Mouse (Mus musculus) ES-Bruce4 (cell line): ENCODE measurements at regions not wholly inside any gene's neighbourhood (a gene's known extent, or its start where the extent isn't known, plus 50 kb on each side); places are given as distances from the start of the nearest gene placed in this dataset.

Experiments used
- H3K27ac ChIP-seq: 2 replicates; pipeline ENCODE4 v1.5.1; 2012; ENCODE audit warnings: low read length, inconsistent platforms; ENCODE audit not compliant: insufficient read depth
- H3K27me3 ChIP-seq: 2 replicates; pipeline ENCODE4 v1.6.1; 2012; ENCODE audit warnings: mild to moderate bottlenecking, low read length, inconsistent platforms; ENCODE audit not compliant: control insufficient read depth, poor library complexity, insufficient read depth, severe bottlenecking
- H3K36me3 ChIP-seq: 2 replicates; pipeline ENCODE4 v1.6.1; 2012; ENCODE audit warnings: inconsistent platforms, mild to moderate bottlenecking, low read length, moderate library complexity; ENCODE audit not compliant: control insufficient read depth, poor library complexity, insufficient read depth, severe bottlenecking
- H3K4me1 ChIP-seq: one replicate; pipeline ENCODE4 v1.8.1; 2011; ENCODE audit warnings: low read length; ENCODE audit not compliant: control insufficient read depth, insufficient read depth
- H3K4me3 ChIP-seq: 2 replicates; pipeline ENCODE4 v1.5.1; 2011; ENCODE audit warnings: low read depth, mild to moderate bottlenecking, low read length
- H3K9ac ChIP-seq: 2 replicates; pipeline ENCODE4 v1.6.1; 2012; ENCODE audit warnings: low read depth, mild to moderate bottlenecking, inconsistent platforms; ENCODE audit not compliant: poor library complexity, severe bottlenecking
- H3K9me3 ChIP-seq: replicated peaks from 2 replicates; pipeline ENCODE4 v1.6.1; 2012; ENCODE audit warnings: mild to moderate bottlenecking, low read length, inconsistent platforms; ENCODE audit not compliant: control insufficient read depth, poor library complexity, insufficient read depth, severe bottlenecking
- CTCF ChIP-seq: IDR thresholded peaks from one replicate; pipeline ENCODE4 v1.8.1; 2011; ENCODE audit warnings: low read depth, low read length
- EP300 ChIP-seq: IDR thresholded peaks from 2 replicates; pipeline ENCODE4 v1.6.1; 2011; ENCODE audit warnings: low read depth, low read length; ENCODE audit not compliant: insufficient read depth
- POLR2A ChIP-seq: IDR thresholded peaks from one replicate; pipeline ENCODE4 v1.8.1; 2011; ENCODE audit warnings: low read length; ENCODE audit not compliant: insufficient read depth

DNA sequence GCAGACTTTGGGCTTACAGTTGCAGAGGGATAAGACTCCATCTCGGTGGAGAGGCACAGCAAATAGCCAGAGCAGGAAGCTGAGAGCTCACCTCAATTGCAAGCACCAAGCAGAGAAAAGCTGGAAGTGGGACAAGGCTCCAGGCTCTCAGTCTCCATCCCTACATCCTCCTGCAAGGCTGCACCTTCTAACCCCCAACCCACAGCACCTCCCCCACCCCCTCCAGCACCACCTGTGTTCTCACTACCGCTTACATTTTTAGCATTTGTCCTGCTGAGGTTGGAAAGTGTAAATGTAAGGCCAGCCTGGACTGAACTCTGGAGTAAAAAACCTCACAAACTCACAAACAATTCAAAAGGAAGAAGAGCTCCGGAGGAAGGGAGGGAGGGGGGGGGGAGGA is 119.6 kb downstream of the Sox2 start:
- no peak overlapping the region for H3K4me3 ChIP-seq
- H3K36me3 ChIP-seq: no peaks in the 10 kb centered on the region
- peaks cover 7% of the 10 kb centered on the region for H3K4me1 ChIP-seq
- TF ChIP-seq EP300: peak; percentile 67
- TF ChIP-seq POLR2A: no peak
- no peaks in the 10 kb centered on the region for H3K27me3 ChIP-seq
- H3K9me3 ChIP-seq: no peaks in the 10 kb centered on the region
- H3K9ac ChIP-seq: no peak overlapping the region
- H3K27ac ChIP-seq: peak overlapping the region; percentile 49

DNA sequence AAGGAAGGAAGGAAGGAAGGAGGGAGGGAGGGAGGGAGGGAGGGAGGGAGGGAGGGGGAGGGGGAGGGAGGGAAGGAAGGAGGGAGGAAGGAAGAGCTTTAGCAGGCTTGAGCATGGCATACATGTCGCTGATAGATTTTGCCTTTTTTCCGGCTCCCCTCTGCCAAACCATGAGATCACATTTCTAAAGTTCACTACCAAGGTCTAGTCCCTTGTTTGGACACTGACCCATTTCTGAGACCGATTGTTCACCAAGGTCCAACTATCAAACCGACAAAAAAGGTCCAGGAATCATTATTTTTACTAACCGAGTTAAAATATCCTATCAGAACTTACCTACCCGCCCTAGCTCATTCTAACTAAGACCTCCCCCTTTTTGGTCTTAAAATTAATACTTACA is 120.1 kb downstream of the Sox2 start:
- no peaks in the 10 kb centered on the region for H3K36me3 ChIP-seq
- H3K27me3 ChIP-seq: no peaks in the 10 kb centered on the region
- no peak overlapping the region for H3K4me3 ChIP-seq
- no peak overlapping the region; the same call in 1 of the 2 replicates for H3K27ac ChIP-seq
- no peaks in the 10 kb centered on the region for H3K9me3 ChIP-seq
- TF ChIP-seq POLR2A (no peak), CTCF (no peak), EP300 (no peak)
- peaks cover 7% of the 10 kb centered on the region for H3K4me1 ChIP-seq
- no peak overlapping the region for H3K9ac ChIP-seq

DNA sequence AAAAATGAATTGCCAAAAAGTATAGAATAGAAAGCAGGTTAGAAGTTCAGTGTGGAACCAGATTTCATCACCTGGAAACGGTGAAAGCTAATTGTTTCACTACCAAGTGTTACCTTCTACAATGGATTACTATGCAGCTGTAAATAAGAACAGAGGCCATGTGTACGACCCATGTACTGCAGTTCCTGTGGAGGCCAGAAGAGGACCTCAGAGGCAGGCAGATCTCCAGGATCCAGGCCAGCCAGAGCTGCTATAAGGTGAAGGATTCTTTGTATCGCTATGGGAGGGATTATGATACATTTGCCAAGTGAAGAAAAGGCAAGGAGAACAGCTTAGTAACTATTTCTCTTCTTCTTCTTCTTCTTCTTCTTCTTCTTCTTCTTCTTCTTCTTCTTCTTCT is 121.8 kb downstream of the Sox2 start:
- no peak overlapping the region for H3K4me3 ChIP-seq
- H3K27me3 ChIP-seq: no peaks in the 10 kb centered on the region
- no peak overlapping the region for H3K27ac ChIP-seq
- TF ChIP-seq EP300 (no peak), CTCF (peak; percentile 57)
- no peaks in the 10 kb centered on the region for H3K36me3 ChIP-seq
- no peaks in the 10 kb centered on the region for H3K9me3 ChIP-seq
- no peak overlapping the region for H3K9ac ChIP-seq
- peaks cover 7% of the 10 kb centered on the region for H3K4me1 ChIP-seq

DNA sequence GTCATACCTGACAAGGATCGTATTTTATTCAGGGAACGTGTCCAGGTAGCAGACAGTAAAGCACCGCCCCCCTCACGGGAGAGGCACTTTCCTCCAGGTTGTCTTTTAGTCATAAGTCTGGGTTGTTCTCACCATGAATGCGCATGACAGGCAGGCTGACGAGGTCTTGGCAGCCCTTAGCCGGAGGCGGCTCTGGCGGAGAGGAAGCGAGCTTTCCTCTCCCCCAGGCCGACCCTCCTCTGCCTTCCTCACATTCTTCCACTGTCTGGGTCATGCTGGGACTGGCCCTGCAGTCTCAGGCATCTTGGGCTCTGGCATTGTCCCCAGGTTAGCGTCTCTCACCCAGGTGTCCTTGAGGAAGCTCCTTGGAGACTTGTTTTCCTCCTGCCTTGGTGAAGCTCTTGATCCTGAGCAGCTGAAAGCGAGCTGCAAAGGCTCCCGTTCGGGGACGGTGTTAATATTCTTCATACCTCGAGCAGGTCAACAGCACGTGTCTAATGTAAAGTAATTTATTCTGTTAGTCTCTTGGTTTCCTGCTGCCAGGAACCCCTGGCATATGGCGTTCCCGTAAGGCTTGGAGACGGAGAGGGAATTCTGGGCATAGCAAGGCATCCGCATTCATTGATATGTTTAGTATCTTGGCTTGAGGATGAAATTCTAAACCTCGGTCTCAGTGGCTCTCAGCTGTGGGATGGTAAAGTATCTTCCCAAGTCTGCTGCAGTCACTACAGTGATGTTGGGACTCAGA is 123.6 kb downstream of the Sox2 start:
- Histone ChIP-seq H3K4me1 (peaks cover 6% of the 10 kb centered on the region), H3K36me3 (no peaks in the 10 kb centered on the region), H3K9ac (peak overlapping the region; percentile 7), H3K27me3 (no peaks in the 10 kb centered on the region), H3K27ac (peak overlapping the region; percentile 14; the same call in 1 of the 2 replicates), H3K9me3 (no peaks in the 10 kb centered on the region), H3K4me3 (peak overlapping the region; percentile 18; the same call in 1 of the 2 replicates)
- no peak for TF ChIP-seq POLR2A
- no peak for TF ChIP-seq CTCF
- peak; percentile 81 for TF ChIP-seq EP300

DNA sequence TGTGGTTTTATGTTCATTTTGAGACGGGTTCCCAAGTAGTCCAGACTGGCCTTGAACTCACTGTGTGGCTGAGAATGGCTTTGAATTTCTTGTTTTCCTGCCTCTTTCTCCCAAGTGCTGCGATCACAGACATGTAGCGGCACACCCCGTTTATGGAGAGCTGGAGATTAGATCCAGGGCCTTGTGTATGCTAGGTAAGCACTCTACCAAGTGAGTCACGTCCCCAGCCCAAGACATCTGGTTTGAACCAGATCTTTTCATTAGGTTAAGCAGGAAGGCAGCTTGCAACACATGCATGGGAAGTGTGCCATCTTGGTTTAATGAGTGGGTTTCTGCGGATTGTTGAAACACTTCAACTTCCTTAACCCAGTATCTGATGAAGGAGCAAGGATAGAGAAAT is 131.6 kb downstream of the Sox2 start:
- Histone ChIP-seq H3K9ac (no peak overlapping the region), H3K4me3 (no peak overlapping the region), H3K27me3 (no peaks in the 10 kb centered on the region), H3K36me3 (no peaks in the 10 kb centered on the region), H3K27ac (no peak overlapping the region), H3K9me3 (no peaks in the 10 kb centered on the region), H3K4me1 (no peaks in the 10 kb centered on the region)
- no peak for TF ChIP-seq POLR2A
- no peak for TF ChIP-seq CTCF
- no peak for TF ChIP-seq EP300

DNA sequence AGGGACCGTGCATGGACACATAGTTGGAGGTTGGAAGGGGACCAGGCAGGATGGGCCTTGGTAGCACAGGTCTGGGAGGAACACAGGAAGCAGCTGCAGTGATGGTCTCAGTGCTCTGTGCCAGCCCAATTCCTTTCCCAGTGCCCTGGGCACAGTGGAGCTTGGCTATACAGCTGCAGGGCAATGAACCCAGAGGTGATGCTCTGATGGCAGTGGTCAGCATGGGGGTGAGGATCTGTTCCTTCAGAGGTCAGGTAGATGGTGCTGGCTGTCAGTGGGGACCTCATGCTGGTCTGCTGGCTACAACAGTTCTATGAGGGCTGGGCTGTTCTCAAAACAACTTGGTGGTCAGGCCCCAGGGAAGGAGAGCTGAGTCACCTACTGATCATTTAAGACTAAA is 133.2 kb downstream of the Sox2 start:
- Histone ChIP-seq H3K9ac (no peak overlapping the region), H3K27ac (no peak overlapping the region), H3K4me3 (no peak overlapping the region), H3K4me1 (no peaks in the 10 kb centered on the region), H3K9me3 (no peaks in the 10 kb centered on the region), H3K36me3 (no peaks in the 10 kb centered on the region), H3K27me3 (no peaks in the 10 kb centered on the region)
- TF ChIP-seq CTCF: no peak
- TF ChIP-seq EP300: no peak
